Mouse (Mus musculus) lung, postnatal 0 days (tissue): ENCODE measurements at regions not wholly inside any gene's neighbourhood (a gene's known extent, or its start where the extent isn't known, plus 50 kb on each side); places are given as distances from the start of the nearest gene placed in this dataset.

ENCODE experiments used
- CTCF ChIP-seq: IDR thresholded peaks from 2 replicates; pipeline ENCODE4 v1.5.1; 2016; ENCODE audit warnings: antibody characterized with exemption, mild to moderate bottlenecking
- EP300 ChIP-seq: IDR thresholded peaks from 2 replicates; pipeline ENCODE4 v1.6.1; 2016; ENCODE audit warnings: antibody characterized with exemption, mild to moderate bottlenecking, control low read depth

DNA sequence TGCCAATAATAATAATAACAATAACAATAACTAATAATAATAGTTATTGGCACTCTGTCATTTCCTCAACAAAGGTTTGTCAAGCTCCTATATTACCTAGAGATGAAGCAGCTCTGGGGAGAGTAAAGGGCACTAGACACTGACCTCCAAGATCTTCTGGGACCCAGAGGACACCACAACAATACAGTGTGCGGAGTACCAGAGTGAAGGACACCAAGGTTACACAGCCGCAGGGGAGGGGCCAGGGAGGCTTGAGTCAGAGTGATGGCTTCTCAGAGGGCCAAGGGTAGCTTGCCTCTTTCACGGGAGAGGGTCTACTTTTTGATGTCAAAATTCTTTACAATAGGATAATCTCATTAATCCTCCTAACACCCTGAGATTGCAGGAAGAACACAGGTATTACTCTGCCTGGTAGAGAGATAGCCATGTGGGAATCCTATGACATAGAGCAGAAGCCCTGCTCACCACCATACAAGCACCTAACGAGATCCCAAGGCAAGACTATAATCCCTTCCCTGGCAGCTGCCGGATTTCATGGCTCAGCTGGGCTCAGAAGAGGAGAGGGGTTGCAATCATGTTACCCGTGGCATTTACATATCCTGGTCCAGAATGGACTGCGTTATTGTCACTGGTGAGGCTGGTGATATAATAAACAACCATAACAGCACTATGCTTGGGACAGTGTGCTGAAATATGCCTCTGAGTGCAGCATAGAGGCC, 91.1 kb downstream of the Gm815 start:
- TF ChIP-seq EP300 (no peak), CTCF (no peak)
